Mouse (Mus musculus) olfactory bulb, adult 2 months (tissue): Measurements from ENCODE around the gene Cdh22.

Source experiments
- CTCF ChIP-seq: fragments of 200-500 bp; IDR thresholded peaks from 2 replicates; pipeline ENCODE4 v1.5.1; 2012; ENCODE audit warnings: low read depth, mild to moderate bottlenecking, low read length, moderate library complexity; ENCODE audit not compliant: insufficient read depth
- POLR2A ChIP-seq: fragments of 200-500 bp; IDR thresholded peaks from 2 replicates; pipeline ENCODE4 v1.6.1; 2012; ENCODE audit warnings: mild to moderate bottlenecking, low read depth, low read length, moderate library complexity; ENCODE audit not compliant: insufficient read depth

- no peak for TF ChIP-seq CTCF
- no peak for TF ChIP-seq POLR2A
These were observed 120.9 kb downstream of the Cdh22 start for GRCm38 (mm10) chr2:165113733-165114132.
